Mouse (Mus musculus) midbrain, embryonic 15.5 days (tissue): ENCODE measurements around the gene Lcn8. TPM values are rescaled to one million over a fixed set of nuclear protein-coding genes. Genes with fewer than 3 reads are reported as not detected.

Experiments used
- ATAC-seq: fragments of 200-750 bp; cut with Nextera tagmentation; replicated peaks from 2 replicates; pipeline ENCODE4 v1.8.0; 2017; ENCODE audit warnings: moderate TSS enrichment
- H3K27ac ChIP-seq: fragments of 300-500 bp; sonication (generic); 2 replicates; pipeline ENCODE4 v1.5.1; 2015; ENCODE audit warnings: mild to moderate bottlenecking, inconsistent platforms
- H3K27me3 ChIP-seq: fragments of 300-500 bp; sonication (generic); replicated peaks from 2 replicates; pipeline ENCODE4 v1.6.1; 2015; ENCODE audit warnings: inconsistent platforms
- H3K36me3 ChIP-seq: fragments of 300-500 bp; sonication (generic); replicated peaks from 2 replicates; pipeline ENCODE4 v1.6.1; 2015; ENCODE audit warnings: inconsistent platforms
- H3K4me1 ChIP-seq: fragments of 300-500 bp; sonication (generic); 2 replicates; pipeline ENCODE4 v1.6.1; 2015; ENCODE audit warnings: inconsistent platforms
- H3K4me2 ChIP-seq: fragments of 300-500 bp; sonication (generic); 2 replicates; pipeline ENCODE4 v1.6.1; 2015; ENCODE audit warnings: inconsistent platforms, mild to moderate bottlenecking, moderate library complexity
- H3K4me3 ChIP-seq: fragments of 300-500 bp; sonication (generic); 2 replicates; pipeline ENCODE4 v1.5.1; 2015; ENCODE audit warnings: mild to moderate bottlenecking, inconsistent platforms
- H3K9ac ChIP-seq: fragments of 300-500 bp; sonication (generic); 2 replicates; pipeline ENCODE4 v1.6.1; 2015; ENCODE audit warnings: mild to moderate bottlenecking, inconsistent platforms
- H3K9me3 ChIP-seq: fragments of 300-500 bp; sonication (generic); 2 replicates; pipeline ENCODE4 v1.6.1; 2016; ENCODE audit warnings: inconsistent platforms
- WGBS: fragments of 180-500 bp; shearing (Covaris S2); methylation state at CpG from one replicate; pipeline ENCODE4 v1.1.7; 2015; ENCODE audit warnings: mixed read lengths; 5-methylcytosine and 5-hydroxymethylcytosine counted together
- polyA plus RNA-seq: library from polyadenylated mRNA; unstranded; fragments of >200 nt; fragmentation: Nextera tagmentation; extraction: Ambion mirVana; gene quantifications from 2 replicates; pipeline ENCODE4 v1.2.1, GENCODE M21; 2015

Lcn8 gene
- polyA plus RNA-seq, 1 experiment from 2014 or later: not detected

DNA sequence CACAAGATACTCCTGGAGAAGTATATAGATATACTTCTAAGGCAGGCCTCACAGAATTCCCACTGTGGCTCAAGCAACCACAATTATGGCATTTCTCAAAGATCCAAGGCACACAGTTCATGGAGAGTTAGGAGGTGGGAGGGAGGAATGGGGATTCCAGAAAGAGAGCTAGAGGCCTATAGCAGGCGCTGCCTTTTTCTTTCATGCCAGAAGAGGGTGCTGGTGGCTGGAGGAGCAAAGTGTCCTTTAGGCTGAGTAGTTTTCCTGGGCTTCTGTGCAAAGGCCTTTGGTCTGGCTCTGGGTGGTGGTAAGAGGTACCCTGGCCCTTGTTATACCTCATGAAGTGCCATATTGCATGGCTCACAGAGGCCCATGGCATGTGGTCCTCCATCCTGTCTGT is 18.9 kb upstream of the Lcn8 start:
- H3K4me3 ChIP-seq: no peak overlapping the region
- no peaks in the 10 kb centered on the region for H3K27me3 ChIP-seq
- no peaks in the 10 kb centered on the region for H3K9me3 ChIP-seq
- no peak for ATAC-seq
- no peaks in the 10 kb centered on the region for H3K36me3 ChIP-seq
- H3K27ac ChIP-seq: no peak overlapping the region
- WGBS: 20% methylated on average over 1 of the region's 1 CpGs
- H3K9ac ChIP-seq: no peak overlapping the region
- no peak overlapping the region for H3K4me2 ChIP-seq
- no peaks in the 10 kb centered on the region for H3K4me1 ChIP-seq

DNA sequence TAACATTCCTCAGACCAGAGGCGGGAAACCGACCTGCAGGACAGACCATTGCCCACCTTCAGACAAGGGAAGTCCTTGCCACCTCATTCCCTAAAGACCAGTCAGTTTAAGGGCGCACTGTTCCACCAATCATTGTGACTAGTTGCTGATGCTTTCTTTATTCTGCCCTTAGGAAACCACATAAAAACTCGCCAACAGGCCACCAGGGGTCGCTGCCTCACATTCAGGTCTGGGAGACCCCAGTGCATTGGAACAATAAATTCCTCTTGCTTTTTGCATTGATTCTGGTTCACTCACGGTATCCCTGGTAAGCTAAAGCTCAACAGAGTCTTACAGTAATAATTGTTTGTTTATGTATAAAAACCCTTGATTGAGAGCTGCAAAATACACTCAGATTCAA is 13.0 kb upstream of the Lcn8 start:
- H3K36me3 ChIP-seq: no peaks in the 10 kb centered on the region
- H3K4me1 ChIP-seq: no peaks in the 10 kb centered on the region
- no peak overlapping the region for H3K4me2 ChIP-seq
- H3K27me3 ChIP-seq: no peaks in the 10 kb centered on the region
- H3K27ac ChIP-seq: no peak overlapping the region
- ATAC-seq: no peak
- 19% methylated on average over 6 of the region's 6 CpGs for WGBS
- no peaks in the 10 kb centered on the region for H3K9me3 ChIP-seq
- no peak overlapping the region for H3K4me3 ChIP-seq
- H3K9ac ChIP-seq: no peak overlapping the region

DNA sequence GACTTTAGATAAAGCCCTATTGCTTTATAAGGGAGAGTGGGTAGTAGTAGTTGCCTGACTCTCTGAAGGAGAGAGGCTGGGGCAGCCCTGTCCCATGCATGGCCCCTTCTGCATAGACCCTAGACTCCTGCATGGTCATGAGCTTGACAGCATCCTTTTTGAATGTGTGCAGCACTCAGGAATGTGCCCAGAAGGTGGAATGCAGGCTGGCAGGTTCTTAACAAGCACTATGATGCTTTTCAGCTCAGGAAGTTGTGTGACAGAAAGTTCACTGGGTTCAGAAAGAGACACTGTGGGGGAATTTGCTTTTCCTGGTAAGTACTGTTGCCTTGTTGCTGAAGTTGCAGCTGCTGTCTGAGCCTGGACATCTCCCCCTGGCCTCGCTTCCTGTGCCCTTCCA is 1.6 kb downstream of the Lcn8 start:
- Histone ChIP-seq H3K36me3 (no peaks in the 10 kb centered on the region), H3K9ac (no peak overlapping the region), H3K27me3 (no peaks in the 10 kb centered on the region), H3K4me3 (no peak overlapping the region), H3K27ac (no peak overlapping the region), H3K4me2 (no peak overlapping the region), H3K9me3 (no peaks in the 10 kb centered on the region), H3K4me1 (no peaks in the 10 kb centered on the region)
- 74% methylated on average over 1 of the region's 1 CpGs for WGBS
- ATAC-seq: no peak

DNA sequence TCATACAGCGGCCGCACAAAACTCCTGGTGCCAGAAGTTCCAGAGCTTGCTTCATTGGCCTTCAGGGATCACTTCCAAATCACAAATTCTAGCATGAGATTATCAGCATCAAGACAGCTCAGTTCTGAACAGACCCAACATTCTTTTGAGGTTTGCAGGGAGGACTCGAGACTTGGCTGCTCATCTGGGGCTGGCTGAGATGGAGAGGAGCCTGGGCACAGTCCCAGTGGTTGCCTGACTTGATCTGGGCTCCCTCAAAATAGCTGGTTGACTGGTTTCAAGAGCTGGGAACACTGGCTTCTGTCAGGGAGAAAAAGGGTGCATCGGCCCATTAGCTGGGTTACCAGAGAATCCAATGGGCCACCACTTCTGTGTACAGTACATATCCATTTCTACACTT is 3.8 kb downstream of the Lcn8 start:
- no peak for ATAC-seq
- Histone ChIP-seq H3K9ac (no peak overlapping the region), H3K27ac (no peak overlapping the region), H3K36me3 (no peaks in the 10 kb centered on the region), H3K27me3 (no peaks in the 10 kb centered on the region), H3K4me2 (no peak overlapping the region), H3K4me3 (no peak overlapping the region), H3K9me3 (no peaks in the 10 kb centered on the region), H3K4me1 (no peaks in the 10 kb centered on the region)
- WGBS: 85% methylated on average over 4 of the region's 4 CpGs

DNA sequence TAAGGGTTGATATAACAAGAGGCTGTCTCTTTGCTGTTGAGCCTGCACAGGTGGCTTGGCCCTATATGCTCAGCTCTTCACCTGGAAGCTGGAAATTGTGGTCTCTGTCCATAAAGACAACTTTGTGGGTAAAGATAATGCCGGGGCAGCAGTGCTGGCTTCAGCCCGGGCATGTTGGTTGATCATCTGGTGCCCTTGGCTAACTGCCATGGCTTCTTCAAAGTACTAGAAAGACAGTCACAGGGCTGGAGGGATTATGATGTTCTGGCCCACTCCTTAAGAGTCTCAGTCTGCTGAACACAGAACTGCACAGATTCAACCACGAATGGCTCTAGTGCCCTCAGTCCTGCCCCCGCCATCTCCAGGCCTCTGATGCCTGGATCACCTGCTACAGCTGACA is 4.3 kb downstream of the Lcn8 start:
- WGBS: 81% methylated on average over 4 of the region's 4 CpGs
- no peak for ATAC-seq
- Histone ChIP-seq H3K9me3 (no peaks in the 10 kb centered on the region), H3K27me3 (no peaks in the 10 kb centered on the region), H3K27ac (no peak overlapping the region), H3K4me3 (no peak overlapping the region), H3K4me2 (no peak overlapping the region), H3K36me3 (no peaks in the 10 kb centered on the region), H3K4me1 (no peaks in the 10 kb centered on the region), H3K9ac (no peak overlapping the region)

DNA sequence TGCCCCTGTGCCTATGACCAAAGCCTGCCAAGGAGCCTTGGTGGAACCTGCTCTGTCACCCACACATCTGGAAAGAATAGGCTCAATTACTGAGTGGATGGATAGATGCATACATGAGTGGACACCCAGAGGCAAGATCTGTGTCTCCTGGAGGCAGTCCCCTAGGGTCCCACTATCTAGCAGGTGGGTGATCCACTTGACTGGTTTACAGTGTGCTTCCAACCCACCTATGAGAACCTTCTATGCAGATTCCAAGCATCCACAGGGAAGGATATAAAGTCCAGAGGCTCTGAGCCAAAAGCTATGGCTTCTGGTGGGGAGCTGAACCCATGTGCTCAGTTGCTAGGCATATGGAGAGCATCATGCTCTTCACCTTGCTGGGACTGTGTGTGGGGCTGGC is 4.7 kb downstream of the Lcn8 start, which contains the start of gene Lcn5:
Lcn5 (plus strand) TSS at position 301 of the 400 bp plus-strand sequence.
- Histone ChIP-seq H3K27ac (no peak within 1 kb of the TSS), H3K4me3 (no peak within 1 kb of the TSS), H3K36me3 (no peaks in the 10 kb centered on the region), H3K4me2 (no peak within 1 kb of the TSS), H3K27me3 (no peaks in the 10 kb centered on the region), H3K4me1 (no peaks in the 10 kb centered on the region), H3K9me3 (no peaks in the 10 kb centered on the region), H3K9ac (no peak within 1 kb of the TSS)
- no peak for ATAC-seq

DNA sequence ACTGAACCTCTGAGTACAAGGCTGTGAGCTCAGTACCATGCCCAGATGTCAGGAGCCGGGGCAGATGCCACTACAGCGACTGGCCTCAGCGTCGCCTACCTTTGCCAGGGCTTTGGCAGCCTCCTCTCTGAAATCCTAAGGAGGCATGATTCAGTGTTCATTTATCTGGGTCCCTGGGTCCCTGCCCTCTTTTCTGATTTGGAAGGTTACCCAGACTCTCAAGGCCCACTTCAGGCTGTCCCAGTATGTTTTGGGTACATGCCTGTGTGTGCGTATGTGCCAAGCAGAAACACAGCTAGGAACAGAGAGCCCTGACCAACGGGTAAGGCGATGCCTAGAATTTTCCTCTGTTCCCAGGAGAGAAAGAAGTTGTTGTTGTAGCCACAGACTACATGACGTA is 7.4 kb downstream of the Lcn8 start:
- Histone ChIP-seq H3K36me3 (no peaks in the 10 kb centered on the region), H3K4me3 (no peak overlapping the region), H3K27ac (no peak overlapping the region), H3K9me3 (no peaks in the 10 kb centered on the region), H3K9ac (no peak overlapping the region), H3K4me1 (no peaks in the 10 kb centered on the region), H3K27me3 (no peaks in the 10 kb centered on the region), H3K4me2 (no peak overlapping the region)
- WGBS: 92% methylated on average over 8 of the region's 8 CpGs
- ATAC-seq: no peak

DNA sequence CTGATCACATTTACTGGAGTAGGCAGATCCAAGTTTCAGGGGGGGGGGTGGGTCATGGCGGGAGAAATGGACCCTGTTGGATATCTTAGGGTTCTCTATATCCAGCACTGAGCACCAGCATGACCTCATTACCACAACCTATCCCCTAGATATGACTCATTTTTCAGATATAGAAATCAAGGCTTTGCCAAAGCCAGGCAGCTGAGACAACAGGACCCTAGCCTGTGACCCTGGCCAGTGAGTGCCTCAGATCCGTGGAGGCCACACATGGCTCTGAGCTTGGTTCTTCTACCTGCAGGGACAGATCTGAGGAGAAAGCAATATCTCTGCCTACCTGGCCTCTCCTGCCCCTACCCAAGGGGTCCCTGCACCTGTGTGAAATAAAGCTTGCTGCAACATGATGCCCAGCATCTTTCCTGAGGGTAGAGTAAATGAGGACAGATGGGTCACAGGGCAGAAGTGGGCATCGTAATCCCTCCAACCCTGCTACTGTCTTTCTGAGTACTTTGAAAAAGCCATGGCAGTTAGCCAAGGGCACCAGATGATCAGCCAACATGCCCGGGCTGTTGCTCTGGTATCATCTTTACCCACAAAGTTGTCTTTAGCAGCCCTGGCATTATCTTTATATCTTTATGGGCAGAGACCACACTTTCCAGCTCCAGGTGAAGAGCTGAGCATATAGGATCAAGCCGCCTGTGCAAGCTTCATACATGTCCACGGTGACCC is 8.5 kb downstream of the Lcn8 start:
- Histone ChIP-seq H3K27me3 (no peaks in the 10 kb centered on the region), H3K4me1 (no peaks in the 10 kb centered on the region), H3K9me3 (no peaks in the 10 kb centered on the region), H3K27ac (no peak overlapping the region), H3K36me3 (no peaks in the 10 kb centered on the region), H3K4me3 (no peak overlapping the region), H3K4me2 (no peak overlapping the region), H3K9ac (no peak overlapping the region)
- 91% methylated on average over 6 of the region's 6 CpGs for WGBS
- no peak for ATAC-seq

DNA sequence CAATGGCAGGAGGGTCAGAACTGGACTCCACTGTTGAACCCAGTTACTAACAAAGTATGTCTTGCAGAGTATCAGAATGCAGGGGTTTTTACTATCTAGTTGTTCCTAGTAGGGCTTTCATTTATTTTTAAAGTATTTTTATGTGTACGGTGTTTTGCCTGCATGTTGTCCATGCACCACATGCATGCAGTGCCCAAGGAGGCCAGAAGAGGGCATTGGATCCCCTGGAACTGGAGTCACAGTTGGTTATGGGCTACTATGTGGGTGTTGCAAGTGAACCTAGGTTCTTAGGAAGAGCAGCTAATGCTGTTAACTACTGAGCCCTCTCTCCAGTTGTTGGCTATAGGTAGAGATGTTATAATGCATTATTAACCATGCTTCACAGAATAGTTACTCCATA is 10.6 kb downstream of the Lcn8 start:
- Histone ChIP-seq H3K27ac (no peak overlapping the region), H3K4me3 (no peak overlapping the region), H3K9ac (no peak overlapping the region), H3K27me3 (no peaks in the 10 kb centered on the region), H3K36me3 (no peaks in the 10 kb centered on the region), H3K4me2 (no peak overlapping the region), H3K9me3 (no peaks in the 10 kb centered on the region), H3K4me1 (no peaks in the 10 kb centered on the region)
- WGBS: 60% methylated on average over 1 of the region's 1 CpGs
- no peak for ATAC-seq

DNA sequence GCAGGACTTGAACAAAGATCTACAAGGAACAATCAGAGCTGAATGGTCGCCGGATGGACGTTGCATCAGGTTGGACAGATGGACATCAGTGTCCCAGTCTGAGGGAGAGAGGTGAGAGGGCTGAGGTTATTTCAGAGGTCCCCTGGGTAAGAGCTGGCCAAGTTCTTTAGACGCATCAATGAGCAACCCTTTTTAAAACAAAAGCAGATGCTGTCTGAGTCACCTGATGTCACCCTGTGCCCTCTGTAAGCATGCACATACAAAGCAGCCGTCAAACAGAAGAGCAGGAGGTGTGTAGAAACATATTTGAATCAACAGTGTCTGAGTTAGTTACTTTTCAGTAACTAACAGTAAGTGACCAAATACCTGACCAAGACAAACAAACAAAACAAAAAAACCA is 11.2 kb downstream of the Lcn8 start:
- Histone ChIP-seq H3K4me3 (no peak overlapping the region), H3K9me3 (no peaks in the 10 kb centered on the region), H3K9ac (no peak overlapping the region), H3K4me2 (no peak overlapping the region), H3K27ac (no peak overlapping the region), H3K27me3 (no peaks in the 10 kb centered on the region), H3K36me3 (no peaks in the 10 kb centered on the region), H3K4me1 (no peaks in the 10 kb centered on the region)
- no peak for ATAC-seq
- 84% methylated on average over 5 of the region's 5 CpGs for WGBS

DNA sequence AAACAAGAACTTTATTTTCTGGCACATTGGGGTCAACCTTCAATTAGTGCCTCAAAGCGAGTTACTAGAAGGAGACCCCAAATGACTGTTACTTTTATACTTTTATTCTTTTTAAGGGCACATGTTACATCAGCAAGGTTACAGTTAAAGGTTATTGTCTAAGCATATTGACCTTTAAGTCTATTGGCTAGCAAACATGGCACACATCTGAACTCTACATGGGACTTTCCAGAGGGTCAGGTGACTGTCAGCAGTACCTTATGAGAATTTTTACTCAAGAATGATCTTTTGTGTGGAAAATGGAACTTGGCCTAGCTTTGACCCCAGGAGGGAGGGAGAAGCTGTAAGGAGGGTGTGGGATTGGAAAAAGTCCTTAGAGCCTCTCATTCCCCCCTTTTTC is 13.6 kb downstream of the Lcn8 start:
- no peaks in the 10 kb centered on the region for H3K4me1 ChIP-seq
- ATAC-seq: no peak
- H3K36me3 ChIP-seq: no peaks in the 10 kb centered on the region
- H3K9me3 ChIP-seq: no peaks in the 10 kb centered on the region
- no peaks in the 10 kb centered on the region for H3K27me3 ChIP-seq
- WGBS: 70% methylated on average over 1 of the region's 1 CpGs
- no peak overlapping the region for H3K27ac ChIP-seq
- H3K4me3 ChIP-seq: no peak overlapping the region
- no peak overlapping the region for H3K4me2 ChIP-seq
- no peak overlapping the region for H3K9ac ChIP-seq

DNA sequence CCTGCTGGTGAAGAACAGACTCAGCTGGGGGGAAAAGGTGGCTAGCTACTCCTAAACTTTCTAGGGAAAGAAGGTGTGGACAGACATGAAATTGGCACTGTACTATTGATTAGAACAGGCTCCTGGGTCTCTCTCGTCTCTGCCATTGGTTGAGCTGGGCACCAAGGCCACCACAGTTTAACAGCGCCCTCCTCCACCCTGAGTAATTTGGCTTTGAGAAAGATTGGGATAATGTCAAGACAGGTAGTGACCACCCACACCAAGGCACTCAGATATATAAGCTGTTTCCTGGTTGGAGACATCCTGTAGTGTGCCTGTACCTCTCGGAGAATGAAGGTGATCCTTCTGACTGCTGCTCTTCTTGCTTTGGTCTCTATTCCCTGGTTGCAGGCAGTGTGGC is 23.6 kb downstream of the Lcn8 start, which contains the start of gene Lcn6:
Lcn6 (plus strand) TSS at position 301 of the 400 bp plus-strand sequence.
- no peaks in the 10 kb centered on the region for H3K9me3 ChIP-seq
- WGBS: 94% methylated on average over 3 of the region's 3 CpGs

DNA sequence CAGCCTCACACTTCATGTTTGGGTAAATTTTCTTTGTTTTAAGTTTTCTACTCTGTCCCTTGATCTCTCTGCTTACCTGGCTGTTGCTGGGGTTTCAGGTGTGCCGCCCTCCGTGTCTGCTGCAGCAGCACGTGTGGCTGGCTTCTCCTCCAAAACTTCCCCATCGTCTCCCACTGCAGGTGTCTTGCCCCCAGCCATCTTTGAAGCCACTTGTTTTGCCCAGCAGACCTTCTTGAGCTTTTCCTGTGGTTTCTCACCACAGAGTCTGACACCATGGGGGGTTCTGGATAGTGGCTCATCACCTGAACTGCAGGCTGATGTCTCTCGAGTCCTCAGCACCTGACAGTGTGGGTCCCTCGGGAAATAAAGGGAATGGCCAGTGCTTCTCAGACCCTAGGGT is 26.6 kb downstream of the Lcn8 start:
- H3K27me3 ChIP-seq: no peaks in the 10 kb centered on the region
- H3K9ac ChIP-seq: no peak overlapping the region
- no peak for ATAC-seq
- no peaks in the 10 kb centered on the region for H3K9me3 ChIP-seq
- 87% methylated on average over 6 of the region's 6 CpGs for WGBS
- no peaks in the 10 kb centered on the region for H3K36me3 ChIP-seq
- no peak overlapping the region for H3K4me3 ChIP-seq
- no peak overlapping the region for H3K27ac ChIP-seq
- no peak overlapping the region for H3K4me2 ChIP-seq
- H3K4me1 ChIP-seq: no peaks in the 10 kb centered on the region

More for the DNA sequence above, 23.6 kb downstream of the Lcn8 start, which contains the start of gene Lcn6:
- no peaks in the 10 kb centered on the region for H3K36me3 ChIP-seq
- no peak for ATAC-seq
- no peak within 1 kb of the TSS for H3K4me2 ChIP-seq
- no peak within 1 kb of the TSS for H3K27ac ChIP-seq
- no peaks in the 10 kb centered on the region for H3K4me1 ChIP-seq
- no peaks in the 10 kb centered on the region for H3K27me3 ChIP-seq
- H3K9ac ChIP-seq: no peak within 1 kb of the TSS
- H3K4me3 ChIP-seq: no peak within 1 kb of the TSS
